Mouse (Mus musculus) lung, adult 2 months (tissue): ENCODE measurements at regions not wholly inside any gene's neighbourhood (a gene's known extent, or its start where the extent isn't known, plus 50 kb on each side); places are given as distances from the start of the nearest gene placed in this dataset.

Experiments
- DNase-seq: peaks from one replicate; pipeline ENCODE4 v3.0.0; 2022
- H3K4me1 ChIP-seq: fragments of 200-500 bp; 2 replicates; pipeline ENCODE4 v1.6.1; 2011; ENCODE audit warnings: low read length; ENCODE audit not compliant: control insufficient read depth, insufficient read depth
- H3K4me3 ChIP-seq: fragments of 200-500 bp; replicated peaks from 2 replicates; pipeline ENCODE3; 2011; ENCODE audit warnings: low read depth, mild to moderate bottlenecking, control low read depth, low read length; ENCODE audit errors: extremely low read depth
- CTCF ChIP-seq: fragments of 200-500 bp; IDR thresholded peaks from 2 replicates; pipeline ENCODE4 v1.5.1; 2011; ENCODE audit warnings: mild to moderate bottlenecking, low read length, control low read depth; ENCODE audit not compliant: insufficient read depth
- POLR2A ChIP-seq: fragments of 200-500 bp; IDR thresholded peaks from 2 replicates; pipeline ENCODE4 v1.6.1; 2011; ENCODE audit warnings: low read depth, mild to moderate bottlenecking, control low read depth, low read length, borderline replicate concordance; ENCODE audit errors: extremely low read depth
- WGBS: fragments of 180-500 bp; shearing (Covaris S2); methylation state at CpG from one replicate; pipeline ENCODE4 v1.1.7; 2018; 5-methylcytosine and 5-hydroxymethylcytosine counted together

- H3K4me1 ChIP-seq, result no peaks in the 10 kb centered on the region
- WGBS, result 65% methylated on average over 4 of the region's 4 CpGs
- H3K4me3 ChIP-seq, result no peak overlapping the region
- TF ChIP-seq CTCF (no peak), POLR2A (no peak)
- no peak for DNase-seq
Measured at GRCm38 (mm10) chr10:92428026-92428425, 294.2 kb downstream of the Nedd1 start.

DNA sequence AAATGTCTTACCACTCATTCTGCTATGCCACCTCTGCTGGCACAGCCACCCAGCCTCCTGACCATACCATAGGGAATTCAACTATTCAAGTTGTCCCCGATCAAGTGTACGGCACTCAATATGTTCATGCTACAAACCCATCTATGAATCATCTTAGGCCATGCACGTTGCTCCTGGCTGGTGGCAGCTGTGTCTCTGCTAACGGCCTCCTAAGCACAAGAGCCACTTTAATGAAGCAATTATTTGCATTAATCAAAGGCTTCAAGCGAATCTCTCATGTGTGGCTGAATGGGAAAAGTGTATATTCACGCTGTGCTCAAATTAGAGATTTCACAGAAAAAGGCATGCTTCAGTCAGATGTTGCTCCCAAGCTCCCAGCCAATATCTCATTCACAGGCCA is 295.8 kb downstream of the Nedd1 start:
- TF ChIP-seq CTCF (no peak), POLR2A (no peak)
- no peak overlapping the region for H3K4me3 ChIP-seq
- no peak for DNase-seq
- H3K4me1 ChIP-seq, result no peaks in the 10 kb centered on the region
- WGBS, result 75% methylated on average over 6 of the region's 6 CpGs

DNA sequence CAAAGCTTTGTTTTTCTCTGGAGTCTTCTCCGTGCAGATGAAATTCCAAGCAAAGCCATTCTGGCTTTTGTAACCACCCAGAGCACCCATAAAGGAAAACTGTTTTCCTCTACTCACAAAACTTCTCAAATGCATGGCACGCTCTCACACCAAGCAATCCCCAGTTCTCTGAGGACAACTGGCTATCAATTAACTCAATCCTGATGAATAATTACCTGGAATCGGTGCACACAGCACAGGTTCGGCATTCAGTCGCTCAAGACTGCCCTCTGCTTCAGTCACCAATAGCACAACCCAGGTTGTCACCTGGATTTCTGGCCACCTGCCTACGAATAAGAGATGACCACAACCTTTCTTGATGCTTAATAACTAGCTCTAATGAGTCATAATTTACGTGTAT is 309.5 kb downstream of the Nedd1 start:
- Histone ChIP-seq H3K4me3 (no peak overlapping the region), H3K4me1 (no peaks in the 10 kb centered on the region)
- no peak for DNase-seq
- 81% methylated on average over 7 of the region's 7 CpGs for WGBS
- TF ChIP-seq CTCF (no peak), POLR2A (no peak)

DNA sequence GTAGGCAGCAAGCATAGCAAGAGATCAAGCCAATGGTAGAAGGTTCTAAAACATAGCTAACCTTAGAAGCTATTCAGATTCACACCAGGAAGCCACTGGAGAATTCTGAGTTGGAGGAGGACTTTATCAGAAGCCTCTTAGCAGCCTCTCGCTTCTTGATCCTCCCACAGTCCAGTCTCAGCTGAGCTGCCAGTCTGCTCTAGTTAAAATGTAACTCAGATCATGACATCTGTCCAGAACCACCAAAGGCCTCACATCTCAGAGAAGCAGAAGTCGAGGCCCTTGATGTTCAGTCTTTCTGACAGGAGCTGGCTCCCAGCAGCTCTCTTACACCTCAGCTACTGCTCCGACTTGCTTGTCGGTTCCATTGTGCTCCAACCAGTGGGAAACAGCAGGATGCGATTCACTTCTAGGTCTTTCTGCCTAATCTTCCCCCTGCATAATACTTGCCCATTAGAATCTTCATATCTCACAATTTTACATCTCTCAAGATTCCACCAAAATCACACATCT is 311.4 kb downstream of the Nedd1 start:
- WGBS, result 66% methylated on average over 5 of the region's 5 CpGs
- DNase-seq, result no peak
- H3K4me1 ChIP-seq, result no peaks in the 10 kb centered on the region
- H3K4me3 ChIP-seq, result no peak overlapping the region
- TF ChIP-seq POLR2A (no peak), CTCF (no peak)

DNA sequence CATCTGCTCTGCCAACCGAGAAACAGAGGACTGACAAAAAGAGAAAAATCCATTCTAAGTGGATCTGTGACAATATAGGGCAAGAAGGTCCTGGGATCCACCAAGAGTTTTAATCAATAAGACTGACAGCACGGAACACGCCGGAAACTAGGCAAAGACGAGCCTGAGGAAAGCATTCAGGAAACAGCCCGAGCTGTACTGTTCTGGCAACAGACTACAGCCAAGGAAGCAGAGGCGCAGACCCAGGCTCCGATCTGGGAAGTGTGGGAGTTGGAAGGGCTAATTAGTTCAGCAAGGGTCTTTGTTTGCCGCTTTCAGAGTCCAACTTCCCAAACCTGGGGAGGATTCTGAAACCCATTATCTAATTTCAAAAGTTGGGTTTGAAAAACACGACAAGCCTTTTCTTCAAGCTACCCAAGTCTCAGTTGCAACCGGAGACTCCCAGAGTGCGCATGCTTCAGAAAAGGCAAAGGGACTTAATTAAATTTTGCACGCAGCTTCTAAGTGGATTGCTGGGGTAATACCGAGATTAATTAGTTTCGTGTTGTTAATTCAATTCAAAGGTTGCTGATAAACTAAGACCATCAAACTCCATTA is 317.4 kb downstream of the Nedd1 start:
- TF ChIP-seq CTCF (no peak), POLR2A (no peak)
- H3K4me3 ChIP-seq, result no peak overlapping the region
- WGBS, result 82% methylated on average over 15 of the region's 15 CpGs
- no peak for DNase-seq
- H3K4me1 ChIP-seq, result no peaks in the 10 kb centered on the region

- Histone ChIP-seq H3K4me1 (no peaks in the 10 kb centered on the region), H3K4me3 (no peak overlapping the region)
- DNase-seq, result no peak
- WGBS, result 84% methylated on average over 5 of the region's 5 CpGs
- TF ChIP-seq CTCF, result no peak
- TF ChIP-seq POLR2A, result no peak
Measured at GRCm38 (mm10) chr10:92400587-92401090, 321.6 kb downstream of the Nedd1 start.

DNA sequence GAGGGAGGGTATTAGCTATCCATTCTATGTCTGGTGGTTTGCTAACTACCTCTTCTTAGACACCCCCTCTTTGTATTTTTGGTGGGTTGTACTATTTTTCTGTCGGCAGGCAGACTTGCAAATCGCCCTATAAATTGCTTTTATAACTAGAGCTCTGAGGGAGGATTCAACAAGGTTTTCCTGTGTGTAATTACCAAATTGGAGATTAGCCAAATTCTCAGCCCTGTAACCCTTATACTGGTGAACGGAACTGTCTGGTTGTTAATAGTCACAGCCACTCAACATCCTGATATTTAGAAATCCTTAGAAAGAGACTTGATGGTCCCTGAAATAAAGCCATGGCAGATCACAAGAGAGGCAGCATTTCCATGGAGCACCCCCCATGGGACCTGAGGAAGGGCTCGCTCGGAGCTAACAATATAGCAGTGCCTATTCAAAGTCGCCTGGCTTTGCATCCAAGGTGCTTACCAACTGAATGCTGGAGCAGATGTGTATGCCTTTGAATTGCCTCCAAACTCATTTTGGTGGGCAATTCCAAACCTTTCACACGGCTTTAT is 333.0 kb downstream of the Nedd1 start:
- H3K4me1 ChIP-seq, result no peaks in the 10 kb centered on the region
- TF ChIP-seq POLR2A, result no peak
- no peak for TF ChIP-seq CTCF
- DNase-seq, result no peak
- 56% methylated on average over 7 of the region's 7 CpGs for WGBS
- no peak overlapping the region for H3K4me3 ChIP-seq

DNA sequence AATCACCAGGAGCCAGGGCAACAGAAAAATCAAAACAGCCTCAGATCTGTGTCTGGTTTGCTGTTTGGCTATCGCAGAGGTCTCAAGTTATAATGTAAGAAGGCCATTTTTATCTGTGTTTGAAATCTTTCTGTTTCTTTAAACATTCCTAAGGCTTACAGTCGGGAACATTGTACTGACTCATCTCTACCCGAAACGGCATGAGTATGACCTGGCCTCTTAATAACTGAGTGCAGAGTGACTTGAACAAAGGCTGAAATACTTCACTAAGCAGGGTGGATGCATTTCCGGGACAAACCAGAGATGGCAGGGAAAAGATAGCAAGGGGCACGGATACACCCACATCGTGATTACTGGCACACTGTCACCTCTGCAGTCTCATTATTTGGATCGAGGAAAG is 355.1 kb downstream of the Nedd1 start:
- WGBS, result 51% methylated on average over 8 of the region's 8 CpGs
- Histone ChIP-seq H3K4me3 (no peak overlapping the region), H3K4me1 (no peaks in the 10 kb centered on the region)
- no peak for DNase-seq
- no peak for TF ChIP-seq CTCF
- TF ChIP-seq POLR2A, result no peak

GRCm38 (mm10) chr10:92356738-92357137 is 365.5 kb downstream of the Nedd1 start:
- Histone ChIP-seq H3K4me1 (no peaks in the 10 kb centered on the region), H3K4me3 (no peak overlapping the region)
- no peak for TF ChIP-seq CTCF
- no peak for TF ChIP-seq POLR2A
- WGBS, result 86% methylated on average over 3 of the region's 3 CpGs
- DNase-seq, result no peak

DNA sequence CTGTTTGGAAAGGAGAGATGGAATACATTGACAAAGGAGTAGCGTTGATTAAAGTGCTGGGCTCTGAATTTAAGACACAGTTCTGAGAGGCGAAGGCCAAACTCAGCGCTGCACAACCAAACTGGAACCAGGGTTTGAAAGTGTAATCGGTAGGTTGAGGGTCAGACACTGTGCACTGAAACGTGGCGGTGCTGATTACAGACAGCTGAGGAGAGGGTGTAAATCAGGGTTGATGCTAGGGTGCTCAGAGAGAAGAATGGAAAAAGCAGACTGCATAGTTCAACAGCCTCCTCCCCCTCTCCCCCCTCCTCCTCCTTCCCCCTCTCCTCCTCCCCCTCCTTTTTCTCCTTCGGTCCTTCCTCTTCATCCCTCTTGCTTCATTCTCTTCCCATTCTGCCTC is 373.2 kb downstream of the Nedd1 start:
- Histone ChIP-seq H3K4me3 (no peak overlapping the region), H3K4me1 (no peaks in the 10 kb centered on the region)
- 78% methylated on average over 6 of the region's 7 CpGs for WGBS
- TF ChIP-seq POLR2A (no peak), CTCF (no peak)
- no peak for DNase-seq
